Comparison of ENCODE assay signal across 8 mouse cellular contexts in the genomic region with DNA sequence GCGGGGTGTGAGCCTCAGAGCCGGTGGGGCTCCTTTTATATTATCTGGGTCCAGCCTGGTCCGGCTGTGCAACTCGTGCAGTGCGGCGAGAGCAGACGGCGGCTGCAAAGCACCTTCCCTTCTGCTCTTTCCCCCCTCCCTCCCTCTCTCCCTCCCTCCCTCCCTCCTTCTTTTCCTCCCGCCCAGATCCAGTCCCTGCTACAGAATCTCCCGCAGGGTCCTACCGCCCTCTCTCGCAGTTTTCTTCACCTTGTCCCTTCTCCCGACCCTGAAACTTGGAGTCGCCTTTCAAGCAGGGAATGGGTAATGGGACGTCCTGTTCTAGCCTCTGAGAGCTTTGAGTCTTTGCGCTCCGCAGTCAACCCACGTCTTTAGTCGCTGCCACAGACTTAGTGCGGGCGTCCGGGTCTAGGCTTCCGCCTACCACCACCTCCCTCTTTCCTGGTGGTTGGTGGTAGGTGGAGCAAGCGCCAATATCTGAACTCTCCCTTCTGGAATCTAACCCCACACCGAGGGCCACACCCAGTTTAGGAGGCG. TPM values are rescaled to one million over a fixed set of nuclear protein-coding genes. Genes with fewer than 3 reads are reported as not detected.
DNase-seq lines count a peak whose midpoint lies in the region; ATAC-seq and TF ChIP-seq lines count a peak whose summit lies in the region.

Gene Htr1b, minus strand, starts transcription at position 392 of the 537 bp plus-strand sequence.

- TF ChIP-seq CTCF in E14TG2a.4 (conservative IDR thresholded peaks at IDR 0.05; ENCODE audit: low read length): no peak
- TF ChIP-seq CTCF in left cerebral cortex, adult 2 months (IDR thresholded peaks at IDR 0.05): no peak

- under 1% methylated on average over 18 of the region's 26 CpGs for WGBS in forebrain, embryonic 14.5 days
- WGBS in hindbrain, embryonic 16.5 days: under 1% methylated on average over 25 of the region's 26 CpGs

- intact Hi-C loops in left cerebral cortex, adult 2 months (cut with DNase I): loop anchor here (5.0 kb wide), 1 partner anchor 229 kb away; the partner anchor contains the start of gene Mei4

- peaks cover 39% of the 10 kb centered on the region for H3K27me3 ChIP-seq in E14TG2a.4 (ENCODE audit: insufficient read depth, low read length)
- H3K27me3 ChIP-seq in forebrain, embryonic 14.5 days (replicated peaks; ENCODE audit: control insufficient read depth, insufficient read depth, low read length): peaks cover 26% of the 10 kb centered on the region
- peaks cover 3% of the 10 kb centered on the region; the same call in 1 of the 2 replicates for H3K27me3 ChIP-seq in hindbrain, embryonic 16.5 days (replicated peaks; ENCODE audit: control insufficient read depth, insufficient read depth, low read length)

- peak; percentile 82 for ATAC-seq in forebrain, embryonic 14.5 days
- ATAC-seq in hindbrain, embryonic 16.5 days: peak; percentile 87

- H3K36me3 ChIP-seq in E14TG2a.4 (ENCODE audit: insufficient read depth, low read length): no peaks in the 10 kb centered on the region
- H3K36me3 ChIP-seq in forebrain, embryonic 14.5 days (ENCODE audit: control insufficient read depth, insufficient read depth, low read length): no peaks in the 10 kb centered on the region
- H3K36me3 ChIP-seq in hindbrain, embryonic 16.5 days (ENCODE audit: control insufficient read depth, insufficient read depth, low read length): no peaks in the 10 kb centered on the region

- peak within 1 kb of the TSS; percentile 89 for H3K4me3 ChIP-seq in E14TG2a.4 (replicated peaks; ENCODE audit: low read length)
- H3K4me3 ChIP-seq in forebrain, embryonic 14.5 days (ENCODE audit: low read depth, low read length): peak within 1 kb of the TSS; percentile 66
- peak within 1 kb of the TSS; percentile 90 for H3K4me3 ChIP-seq in hindbrain, embryonic 16.5 days (ENCODE audit: low read length)
- H3K4me3 ChIP-seq in left cerebral cortex, adult 2 months: peak within 1 kb of the TSS; percentile 75

- peak within 1 kb of the TSS; percentile 99 for H3K4me2 ChIP-seq in forebrain, embryonic 14.5 days (ENCODE audit: low read length)
- H3K4me2 ChIP-seq in hindbrain, embryonic 16.5 days (ENCODE audit: low read length): peak within 1 kb of the TSS; percentile 98

- no peak within 1 kb of the TSS for H3K27ac ChIP-seq in forebrain, embryonic 14.5 days (ENCODE audit: low read depth, low read length)
- H3K27ac ChIP-seq in hindbrain, embryonic 16.5 days (ENCODE audit: low read depth, low read length): peak within 1 kb of the TSS; percentile 81
- peak within 1 kb of the TSS; percentile 81 for H3K27ac ChIP-seq in left cerebral cortex, adult 2 months

- H3K4me1 ChIP-seq in E14TG2a.4 (replicated peaks; ENCODE audit: low read depth, low read length): peaks cover 49% of the 10 kb centered on the region
- H3K4me1 ChIP-seq in forebrain, embryonic 14.5 days (ENCODE audit: control insufficient read depth, insufficient read depth, low read length): peaks cover 6% of the 10 kb centered on the region
- peaks cover 14% of the 10 kb centered on the region for H3K4me1 ChIP-seq in hindbrain, embryonic 16.5 days (ENCODE audit: control insufficient read depth, insufficient read depth, low read depth, low read length)

- H3K9me3 ChIP-seq in E14TG2a.4 (ENCODE audit: low read length): no peaks in the 10 kb centered on the region; the same call in 1 of the 2 replicates
- no peaks in the 10 kb centered on the region for H3K9me3 ChIP-seq in forebrain, embryonic 14.5 days (replicated peaks; ENCODE audit: control insufficient read depth, low read length)
- no peaks in the 10 kb centered on the region for H3K9me3 ChIP-seq in hindbrain, embryonic 16.5 days (ENCODE audit: control insufficient read depth, low read length)

- peak within 1 kb of the TSS; percentile 62 for H3K9ac ChIP-seq in forebrain, embryonic 14.5 days (ENCODE audit: low read length)
- peak within 1 kb of the TSS; percentile 82 for H3K9ac ChIP-seq in hindbrain, embryonic 16.5 days (ENCODE audit: low read depth, low read length)

- DNase-seq in ZHBTc4 (ENCODE audit: low read depth, low spot score): peak; percentile 78
- peak; percentile 59 for DNase-seq in forebrain, embryonic 14.5 days (ENCODE audit: low spot score)
- peak; percentile 39 to 55 for DNase-seq in left cerebral cortex, adult 2 months (ENCODE audit: extremely low spot score in 1 of 2, low spot score in 2 of 2)
- DNase-seq in mesoderm, embryonic 11.5 days (ENCODE audit: low read depth, low spot score): peak; percentile 50
- DNase-seq in telencephalon, adult 2 months (ENCODE audit: low read depth, low spot score): peak; percentile 43
- no peak for DNase-seq in urinary bladder, postnatal 25 days (ENCODE audit: low spot score)

RNA-seq across cellular contexts. Expression of gene Htr1b, which starts in this region (rescaled TPM):
- 0.55 and 0.63 TPM in 2 replicates for polyA plus RNA-seq in forebrain, embryonic 14.5 days (2014; fragmentation: Nextera tagmentation; extraction: Ambion mirVana)
- 8.0 and 8.1 TPM in 2 replicates for polyA plus RNA-seq in hindbrain, embryonic 16.5 days (2015; fragmentation: Nextera tagmentation; extraction: Ambion mirVana)
- total RNA-seq in left cerebral cortex, adult 2 months (2021): 10 to 100 TPM; 11.5 to 15.3 TPM

Comparison
In these comparisons a context has a peak if more than half of its experiments do, and no peak if none do; other contexts are left out.
1. Peak in DNase-seq, ATAC-seq, H3K4me3 ChIP-seq, H3K9ac ChIP-seq and H3K4me2 ChIP-seq in forebrain, embryonic 14.5 days; RNA of the gene not detected or under 1 TPM.